Comparison of ENCODE assay signal across 9 mouse cellular contexts in genomic region chr6:29195846-29196698, GRCm38 (mm10). TPM values are rescaled to one million over a fixed set of nuclear protein-coding genes. Genes with fewer than 3 reads are reported as not detected.
A peak's percentile ranks its signal among the peaks of the same experiment; 100 is the strongest.
DNase-seq lines count a peak whose midpoint lies in the region; ATAC-seq and TF ChIP-seq lines count a peak whose summit lies in the region.
"Had no signal": no experiment of that assay in that cellular context is flagged by ENCODE, and none has a peak within 500 bp of the region (broad histone marks: within the 10 kb centered on the region; RNA-seq: fewer than 3 reads in every experiment).

No protein-coding gene starts in this region.

- peak; percentile 54 for DNase-seq in hindbrain, postnatal 0 days (ENCODE audit: low spot score)
- peak; percentile 10 to 51 for DNase-seq in spleen, postnatal 4 days (ENCODE audit: low spot score in 2 of 2)
- no peak for DNase-seq in spleen, postnatal 10 days (ENCODE audit: low spot score in 2 of 2)
- peak; percentile 42 for DNase-seq in splenic B cell, adult 2 months (ENCODE audit: low read depth, low spot score)
- no peak for DNase-seq in layer of hippocampus, adult 18-20 months (ENCODE audit: low spot score in 2 of 2)

- no peaks in the 10 kb centered on the region for H3K27me3 ChIP-seq in hindbrain, postnatal 0 days (ENCODE audit: insufficient read depth, low read length)
- no peaks in the 10 kb centered on the region for H3K27me3 ChIP-seq in hindbrain, embryonic 16.5 days (replicated peaks; ENCODE audit: control insufficient read depth, insufficient read depth, low read length)
- H3K27me3 ChIP-seq in embryonic facial prominence, embryonic 15.5 days: 0 out of 2 replicates have a peak, but pooled peaks cover 16% of the 10 kb centered on the region
- H3K27me3 ChIP-seq in splenic B cell, adult 2 months (ENCODE audit: control insufficient read depth, insufficient read depth, low read length, poor library complexity, severe bottlenecking): no peaks in the 10 kb centered on the region
- H3K27me3 ChIP-seq in hindbrain, embryonic 12.5 days: peaks cover 23% of the 10 kb centered on the region

- TF ChIP-seq CTCF in hindbrain, postnatal 0 days (IDR thresholded peaks at IDR 0.05; ENCODE audit: low read depth): no peak

- H3K4me2 ChIP-seq in hindbrain, postnatal 0 days (ENCODE audit: low read depth, low read length): no peak overlapping the region
- no peak overlapping the region for H3K4me2 ChIP-seq in hindbrain, embryonic 16.5 days (ENCODE audit: low read length)
- no peak overlapping the region for H3K4me2 ChIP-seq in embryonic facial prominence, embryonic 15.5 days (replicated peaks)
- H3K4me2 ChIP-seq in hindbrain, embryonic 12.5 days (replicated peaks): no peak overlapping the region

- ATAC-seq in hindbrain, postnatal 0 days: peak; percentile 63
- no peak for ATAC-seq in hindbrain, embryonic 16.5 days
- ATAC-seq in embryonic facial prominence, embryonic 15.5 days (ENCODE audit: insufficient number of reproducible peaks, low FRiP score, low TSS enrichment, low read depth): peak; percentile 58; the same call in 1 of the 2 replicates
- ATAC-seq in hindbrain, embryonic 12.5 days (ENCODE audit: low FRiP score): no peak

- 70% methylated on average over 5 of the region's 5 CpGs for WGBS in hindbrain, postnatal 0 days
- 81% methylated on average over 5 of the region's 5 CpGs for WGBS in hindbrain, embryonic 16.5 days
- 77% methylated on average over 5 of the region's 5 CpGs for WGBS in embryonic facial prominence, embryonic 15.5 days
- WGBS in hindbrain, embryonic 12.5 days: 83% methylated on average over 5 of the region's 5 CpGs

- 0 out of 2 replicates have a peak, but pooled peaks cover 5% of the 10 kb centered on the region for H3K4me1 ChIP-seq in hindbrain, postnatal 0 days (ENCODE audit: insufficient read depth, low read length)
- H3K4me1 ChIP-seq in hindbrain, embryonic 16.5 days (ENCODE audit: control insufficient read depth, insufficient read depth, low read depth, low read length): peaks cover 12% of the 10 kb centered on the region
- H3K4me1 ChIP-seq in embryonic facial prominence, embryonic 15.5 days: peaks cover 12% of the 10 kb centered on the region
- H3K4me1 ChIP-seq in hindbrain, embryonic 12.5 days: peaks cover 21% of the 10 kb centered on the region

- H3K36me3 ChIP-seq in hindbrain, postnatal 0 days (ENCODE audit: insufficient read depth, low read length): no peaks in the 10 kb centered on the region
- H3K36me3 ChIP-seq in hindbrain, embryonic 16.5 days (ENCODE audit: control insufficient read depth, insufficient read depth, low read length): no peaks in the 10 kb centered on the region; the same call in 1 of the 2 replicates
- peaks cover 7% of the 10 kb centered on the region; the same call in 1 of the 2 replicates for H3K36me3 ChIP-seq in embryonic facial prominence, embryonic 15.5 days
- no peaks in the 10 kb centered on the region for H3K36me3 ChIP-seq in splenic B cell, adult 2 months (ENCODE audit: control insufficient read depth, insufficient read depth, low read length, poor library complexity, severe bottlenecking)
- peaks cover 8% of the 10 kb centered on the region; the same call in 1 of the 2 replicates for H3K36me3 ChIP-seq in hindbrain, embryonic 12.5 days

- no peak overlapping the region for H3K4me3 ChIP-seq in hindbrain, postnatal 0 days (ENCODE audit: low read length)
- H3K4me3 ChIP-seq in hindbrain, embryonic 16.5 days (ENCODE audit: low read length): no peak overlapping the region
- no peak overlapping the region for H3K4me3 ChIP-seq in embryonic facial prominence, embryonic 15.5 days (replicated peaks)
- H3K4me3 ChIP-seq in hindbrain, embryonic 12.5 days: no peak overlapping the region
- H3K4me3 ChIP-seq: erythroblast, embryonic 14.5 days had no signal

- no peak overlapping the region for H3K27ac ChIP-seq in hindbrain, postnatal 0 days
- no peak overlapping the region for H3K27ac ChIP-seq in hindbrain, embryonic 16.5 days (ENCODE audit: low read depth, low read length)
- no peak overlapping the region for H3K27ac ChIP-seq in embryonic facial prominence, embryonic 15.5 days (replicated peaks)
- no peak overlapping the region for H3K27ac ChIP-seq in hindbrain, embryonic 12.5 days

- no peak overlapping the region for H3K9ac ChIP-seq in hindbrain, postnatal 0 days (replicated peaks; ENCODE audit: low read length)
- no peak overlapping the region for H3K9ac ChIP-seq in hindbrain, embryonic 16.5 days (ENCODE audit: low read depth, low read length)
- H3K9ac ChIP-seq in embryonic facial prominence, embryonic 15.5 days: no peak overlapping the region
- no peak overlapping the region for H3K9ac ChIP-seq in hindbrain, embryonic 12.5 days

- no peaks in the 10 kb centered on the region for H3K9me3 ChIP-seq in hindbrain, postnatal 0 days (ENCODE audit: low read length)
- H3K9me3 ChIP-seq in hindbrain, embryonic 16.5 days (ENCODE audit: control insufficient read depth, low read length): no peaks in the 10 kb centered on the region
- H3K9me3 ChIP-seq in embryonic facial prominence, embryonic 15.5 days (replicated peaks): no peaks in the 10 kb centered on the region
- H3K9me3 ChIP-seq in hindbrain, embryonic 12.5 days (replicated peaks): no peaks in the 10 kb centered on the region

RNA-seq across cellular contexts. Expression of gene Prrt4, which starts 16.7 kb away (rescaled TPM):
- 37.8 and 44.9 TPM in 2 replicates for total RNA-seq in hindbrain, postnatal 0 days (2014; rRNA removed)
- polyA plus RNA-seq in hindbrain, postnatal 0 days (2015; fragmentation: Nextera tagmentation; extraction: Ambion mirVana): 12.9 and 14.8 TPM in 2 replicates
- polyA plus RNA-seq in hindbrain, embryonic 16.5 days (2015; fragmentation: Nextera tagmentation; extraction: Ambion mirVana): 11.1 and 11.7 TPM in 2 replicates
- 0.59 and 0.79 TPM in 2 replicates for polyA plus RNA-seq in embryonic facial prominence, embryonic 15.5 days (2015; fragmentation: Nextera tagmentation; extraction: Ambion mirVana)
- total RNA-seq in layer of hippocampus, adult 18-20 months (2021): 1 to 10 TPM; 2.4 to 2.6 TPM
- 2.4 and 2.6 TPM in 2 replicates for polyA plus RNA-seq in hindbrain, embryonic 12.5 days (2016; fragmentation: Nextera tagmentation; extraction: Ambion mirVana)

RNA-seq across cellular contexts. Expression of gene Impdh1, which starts 20.1 kb away (rescaled TPM):
- total RNA-seq in hindbrain, postnatal 0 days (2014; rRNA removed): 37.8 and 46.3 TPM in 2 replicates
- polyA plus RNA-seq in hindbrain, postnatal 0 days (2015; fragmentation: Nextera tagmentation; extraction: Ambion mirVana): 63.4 and 64.4 TPM in 2 replicates
- 71.5 and 80.7 TPM in 2 replicates for polyA plus RNA-seq in hindbrain, embryonic 16.5 days (2015; fragmentation: Nextera tagmentation; extraction: Ambion mirVana)
- polyA plus RNA-seq in embryonic facial prominence, embryonic 15.5 days (2015; fragmentation: Nextera tagmentation; extraction: Ambion mirVana): 51.0 and 60.5 TPM in 2 replicates
- 10 to 100 TPM; 36.0 to 42.9 TPM for total RNA-seq in layer of hippocampus, adult 18-20 months (2021)
- polyA plus RNA-seq in hindbrain, embryonic 12.5 days (2016; fragmentation: Nextera tagmentation; extraction: Ambion mirVana): 49.9 and 52.4 TPM in 2 replicates

RNA-seq across cellular contexts. Expression of gene Rbm28, which starts 31.3 kb away (rescaled TPM):
- 13.8 and 16.3 TPM in 2 replicates for total RNA-seq in hindbrain, postnatal 0 days (2014; rRNA removed)
- 18.8 and 19.9 TPM in 2 replicates for polyA plus RNA-seq in hindbrain, postnatal 0 days (2015; fragmentation: Nextera tagmentation; extraction: Ambion mirVana)
- polyA plus RNA-seq in hindbrain, embryonic 16.5 days (2015; fragmentation: Nextera tagmentation; extraction: Ambion mirVana): 33.8 and 41.6 TPM in 2 replicates
- polyA plus RNA-seq in embryonic facial prominence, embryonic 15.5 days (2015; fragmentation: Nextera tagmentation; extraction: Ambion mirVana): 33.1 and 35.8 TPM in 2 replicates
- total RNA-seq in layer of hippocampus, adult 18-20 months (2021): 10 to 100 TPM; 43.1 to 43.2 TPM
- 57.7 and 61.0 TPM in 2 replicates for polyA plus RNA-seq in hindbrain, embryonic 12.5 days (2016; fragmentation: Nextera tagmentation; extraction: Ambion mirVana)

Comparison
In these comparisons a context has a peak if more than half of its experiments do, and no peak if none do; other contexts are left out.
1. ATAC-seq: peak in hindbrain, postnatal 0 days (single experiment) and embryonic facial prominence, embryonic 15.5 days (single experiment); none in hindbrain, embryonic 16.5 days (single experiment) and hindbrain, embryonic 12.5 days (single experiment).
2. DNase-seq: peak in hindbrain, postnatal 0 days (single experiment), spleen, postnatal 4 days (2 of 2) and splenic B cell, adult 2 months (single experiment); none in spleen, postnatal 10 days (0 of 2) and layer of hippocampus, adult 18-20 months (0 of 2).